Mouse (Mus musculus): ENCODE results near the gene Cul7. TPM values are rescaled to one million over a fixed set of nuclear protein-coding genes. Genes with fewer than 3 reads are reported as not detected.

Cul7 gene
- polyA plus RNA-seq, 1 experiment from 2014 or later: 10.9 TPM

GRCm38 (mm10) chr17:46674530-46675283 lies 24.6 kb downstream of the Cul7 start:
- Histone ChIP-seq H3K36me3 (peaks cover 56% of the 10 kb centered on the region), H3K4me3 (replicated peaks) (peak overlapping the region; percentile 85), H3K9me3 (replicated peaks) (no peaks in the 10 kb centered on the region), H3K27me3 (no peaks in the 10 kb centered on the region), H3K27ac (peak overlapping the region; percentile 87), H3K4me1 (replicated peaks) (peaks cover 50% of the 10 kb centered on the region), H3K4me2 (peak overlapping the region; percentile 86), H3K9ac (peak overlapping the region; percentile 83)
- DNase-seq: no peak
- ATAC-seq (ENCODE audit: low read depth): peak; percentile 7; the same call in 1 of the 2 replicates
- 32% methylated on average over 15 of the region's 15 CpGs for WGBS (ENCODE audit: insufficient replicate concordance)

- Histone ChIP-seq H3K4me1 (replicated peaks) (peaks cover 52% of the 10 kb centered on the region), H3K9me3 (replicated peaks) (no peaks in the 10 kb centered on the region), H3K4me2 (peak within 1 kb of the TSS; percentile 98), H3K27ac (peak within 1 kb of the TSS; percentile 90), H3K9ac (peak within 1 kb of the TSS; percentile 90), H3K36me3 (peaks cover 50% of the 10 kb centered on the region), H3K27me3 (no peaks in the 10 kb centered on the region), H3K4me3 (replicated peaks) (peak within 1 kb of the TSS; percentile 92)
- ATAC-seq (ENCODE audit: low read depth): no peak
- 82% methylated on average over 8 of the region's 9 CpGs for WGBS (ENCODE audit: insufficient replicate concordance)
- DNase-seq: no peak
Observed at GRCm38 (mm10) chr17:46678416-46678815, 28.3 kb downstream of the Cul7 start, which contains the start of gene Mea1. Gene Mea1, plus strand, starts transcription at chr17:46678793.

- ATAC-seq (ENCODE audit: low read depth): no peak
- DNase-seq: no peak
- Histone ChIP-seq H3K4me1 (replicated peaks) (peaks cover 48% of the 10 kb centered on the region), H3K4me2 (peak overlapping the region; percentile 98), H3K36me3 (peaks cover 55% of the 10 kb centered on the region), H3K4me3 (replicated peaks) (peak overlapping the region; percentile 92), H3K9ac (peak overlapping the region; percentile 90), H3K27ac (peak overlapping the region; percentile 90), H3K27me3 (no peaks in the 10 kb centered on the region), H3K9me3 (replicated peaks) (no peaks in the 10 kb centered on the region)
- WGBS (ENCODE audit: insufficient replicate concordance): 66% methylated on average over 9 of the region's 9 CpGs
Observed at GRCm38 (mm10) chr17:46678911-46679310, 28.8 kb downstream of the Cul7 start.

- Histone ChIP-seq H3K4me1 (replicated peaks) (peaks cover 39% of the 10 kb centered on the region), H3K27ac (peak overlapping the region; percentile 90), H3K27me3 (no peaks in the 10 kb centered on the region), H3K36me3 (peaks cover 61% of the 10 kb centered on the region), H3K9me3 (replicated peaks) (no peaks in the 10 kb centered on the region), H3K4me3 (replicated peaks) (peak overlapping the region; percentile 92), H3K9ac (peak overlapping the region; percentile 90), H3K4me2 (peak overlapping the region; percentile 98)
- 1% methylated on average over 34 of the region's 34 CpGs for WGBS (ENCODE audit: insufficient replicate concordance)
- DNase-seq (peak; percentile 33), ATAC-seq (ENCODE audit: low read depth) (peak; percentile 1; the same call in 1 of the 2 replicates)
Observed at GRCm38 (mm10) chr17:46679843-46680759, 30.0 kb downstream of the Cul7 start.

GRCm38 (mm10) chr17:46680760-46681373 lies 30.7 kb downstream of the Cul7 start, which contains the start of gene Klhdc3:
Gene Klhdc3, minus strand, starts transcription at chr17:46680914.
- Histone ChIP-seq H3K9ac (peak within 1 kb of the TSS; percentile 90), H3K36me3 (peaks cover 61% of the 10 kb centered on the region), H3K27ac (peak within 1 kb of the TSS; percentile 90), H3K4me1 (replicated peaks) (peaks cover 37% of the 10 kb centered on the region), H3K9me3 (replicated peaks) (no peaks in the 10 kb centered on the region), H3K27me3 (no peaks in the 10 kb centered on the region), H3K4me2 (peak within 1 kb of the TSS; percentile 98), H3K4me3 (replicated peaks) (peak within 1 kb of the TSS; percentile 92)
- peak; percentile 99 for DNase-seq
- WGBS (ENCODE audit: insufficient replicate concordance): under 1% methylated on average over 49 of the region's 49 CpGs
- ATAC-seq (ENCODE audit: low read depth): peak; percentile 97

GRCm38 (mm10) chr17:46681466-46682118 lies 31.5 kb downstream of the Cul7 start:
- Histone ChIP-seq H3K36me3 (peaks cover 61% of the 10 kb centered on the region), H3K4me3 (replicated peaks) (peak overlapping the region; percentile 92), H3K4me1 (replicated peaks) (peaks cover 37% of the 10 kb centered on the region), H3K4me2 (peak overlapping the region; percentile 98), H3K27me3 (no peaks in the 10 kb centered on the region), H3K9ac (peak overlapping the region; percentile 78), H3K9me3 (replicated peaks) (no peaks in the 10 kb centered on the region), H3K27ac (peak overlapping the region; percentile 69)
- WGBS (ENCODE audit: insufficient replicate concordance): 29% methylated on average over 12 of the region's 12 CpGs
- ATAC-seq (ENCODE audit: low read depth) (no peak), DNase-seq (no peak)

GRCm38 (mm10) chr17:46682654-46683389 lies 32.7 kb downstream of the Cul7 start:
- no peak overlapping the region for H3K9ac ChIP-seq
- no peak for DNase-seq
- H3K36me3 ChIP-seq: peaks cover 59% of the 10 kb centered on the region
- 83% methylated on average over 16 of the region's 16 CpGs for WGBS (ENCODE audit: insufficient replicate concordance)
- peaks cover 34% of the 10 kb centered on the region for H3K4me1 ChIP-seq (replicated peaks)
- H3K4me2 ChIP-seq: no peak overlapping the region
- H3K27ac ChIP-seq: no peak overlapping the region
- ATAC-seq (ENCODE audit: low read depth): no peak
- no peak overlapping the region for H3K4me3 ChIP-seq (replicated peaks)
- no peaks in the 10 kb centered on the region for H3K27me3 ChIP-seq
- H3K9me3 ChIP-seq (replicated peaks): no peaks in the 10 kb centered on the region

- ATAC-seq (ENCODE audit: low read depth): no peak
- H3K4me3 ChIP-seq (replicated peaks): no peak overlapping the region
- H3K9me3 ChIP-seq (replicated peaks): no peaks in the 10 kb centered on the region
- H3K27me3 ChIP-seq: no peaks in the 10 kb centered on the region
- H3K9ac ChIP-seq: no peak overlapping the region
- peaks cover 59% of the 10 kb centered on the region for H3K36me3 ChIP-seq
- peaks cover 21% of the 10 kb centered on the region for H3K4me1 ChIP-seq (replicated peaks)
- H3K27ac ChIP-seq: no peak overlapping the region
- no peak for DNase-seq
- WGBS (ENCODE audit: insufficient replicate concordance): 82% methylated on average over 6 of the region's 6 CpGs
- H3K4me2 ChIP-seq: no peak overlapping the region
Observed at GRCm38 (mm10) chr17:46685913-46686312, 35.8 kb downstream of the Cul7 start.

- Histone ChIP-seq H3K36me3 (peaks cover 39% of the 10 kb centered on the region), H3K4me2 (peak overlapping the region; percentile 8; the same call in 1 of the 2 replicates), H3K27me3 (no peaks in the 10 kb centered on the region), H3K9ac (0 out of 2 replicates have a peak overlapping the region, but pooled peaks have one; percentile 0), H3K4me3 (replicated peaks) (no peak overlapping the region), H3K27ac (peak overlapping the region; percentile 57), H3K4me1 (replicated peaks) (peaks cover 21% of the 10 kb centered on the region), H3K9me3 (replicated peaks) (no peaks in the 10 kb centered on the region)
- peak; percentile 31 for DNase-seq
- WGBS (ENCODE audit: insufficient replicate concordance): 28% methylated on average over 12 of the region's 12 CpGs
- peak; percentile 85 for ATAC-seq (ENCODE audit: low read depth)
Observed at GRCm38 (mm10) chr17:46690665-46691064, 40.5 kb downstream of the Cul7 start.

- Histone ChIP-seq H3K4me3 (replicated peaks) (no peak overlapping the region), H3K4me2 (no peak overlapping the region), H3K9ac (no peak overlapping the region), H3K27me3 (no peaks in the 10 kb centered on the region), H3K36me3 (peaks cover 35% of the 10 kb centered on the region), H3K4me1 (replicated peaks) (peaks cover 21% of the 10 kb centered on the region), H3K27ac (peak overlapping the region; percentile 57), H3K9me3 (replicated peaks) (no peaks in the 10 kb centered on the region)
- ATAC-seq (ENCODE audit: low read depth) (no peak), DNase-seq (no peak)
- WGBS (ENCODE audit: insufficient replicate concordance): 79% methylated on average over 2 of the region's 2 CpGs
Observed at GRCm38 (mm10) chr17:46691390-46691789, 41.3 kb downstream of the Cul7 start.
